Mouse (Mus musculus) erythroblast, embryonic 14.5 days (primary cell): ENCODE data around the gene Suclg1.

ENCODE experiments used
- GATA1 ChIP-seq: IDR thresholded peaks from 2 replicates; pipeline ENCODE4 v1.6.1; 2012; ENCODE audit warnings: low read length, inconsistent platforms, mixed read lengths
- TAL1 ChIP-seq: IDR thresholded peaks from 3 replicates; pipeline ENCODE4 v1.6.1; 2012; ENCODE audit warnings: low read length, inconsistent platforms, mixed read lengths

- TF ChIP-seq GATA1 (no peak), TAL1 (no peak)
These were observed 38.6 kb upstream of the Suclg1 start for GRCm38 (mm10) chr6:73209598-73209997.
